Mouse (Mus musculus): Measurements from ENCODE around the gene Surf1. TPM values are rescaled to one million over a fixed set of nuclear protein-coding genes. Genes with fewer than 3 reads are reported as not detected.
"Not testable (repeated sequence)": the region's sequence is repeated elsewhere in the genome, so short reads cannot be mapped to it uniquely, and the experiment has no call there.

Gene Surf1
- total RNA-seq, 1 experiment from 2014 or later, result 109 TPM

GRCm38 (mm10) chr2:26900731-26901130 lies 15.6 kb downstream of the Surf1 start:
- no peak for DNase-seq

GRCm38 (mm10) chr2:26895898-26896297 lies 20.4 kb downstream of the Surf1 start:
- no peak for DNase-seq

- DNase-seq, result not testable (repeated sequence)
Observed at GRCm38 (mm10) chr2:26886170-26886569, 30.2 kb downstream of the Surf1 start.

- not testable (repeated sequence) for DNase-seq
Observed at GRCm38 (mm10) chr2:26885541-26885940, 30.8 kb downstream of the Surf1 start.

GRCm38 (mm10) chr2:26878571-26878970 lies 37.8 kb downstream of the Surf1 start:
- DNase-seq, result no peak

GRCm38 (mm10) chr2:26870666-26871065 lies 45.7 kb downstream of the Surf1 start:
- DNase-seq, result no peak

GRCm38 (mm10) chr2:26864879-26865278 lies 51.5 kb downstream of the Surf1 start, which contains the start of gene Abo:
Gene Abo (minus strand): TSS chr2:26864979.
- no peak for DNase-seq

Other genes with a start within 250 kb of the Surf1 start
- not detected in 2 replicates for gene Lcn4, start 245.2 kb downstream of the Surf1 start, total RNA-seq (2021)
- gene Abo, start 51.6 kb downstream of the Surf1 start, total RNA-seq (2021), result not detected in 2 replicates
- gene Surf6, start 13.7 kb downstream of the Surf1 start, total RNA-seq (2021), result 32.1 and 33.7 TPM in 2 replicates
- gene Med22, start 5.9 kb downstream of the Surf1 start, total RNA-seq (2021), result 43.2 and 54.2 TPM in 2 replicates
- gene Rpl7a, start 5.8 kb downstream of the Surf1 start, total RNA-seq (2021), result 481 and 517 TPM in 2 replicates
- 44.2 and 45.9 TPM in 2 replicates for gene Surf2, start 163 bp downstream of the Surf1 start, total RNA-seq (2021)
- 152 and 210 TPM in 2 replicates for gene Surf4, start 17.4 kb upstream of the Surf1 start, total RNA-seq (2021)
- 0.33 TPM in 1 of 2 replicates, not detected in the other for gene Stkld1, start 17.5 kb upstream of the Surf1 start, total RNA-seq (2021)
- gene Rexo4, start 47.9 kb upstream of the Surf1 start, total RNA-seq (2021), result 40.5 and 51.1 TPM in 2 replicates
- gene Adamts13, start 56.9 kb upstream of the Surf1 start, total RNA-seq (2021), result not detected in 2 replicates
- gene Cacfd1, start 93.4 kb upstream of the Surf1 start, total RNA-seq (2021), result 47.5 and 53.5 TPM in 2 replicates
- 0.71 and 0.97 TPM in 2 replicates for gene Slc2a6, start 111.5 kb upstream of the Surf1 start, total RNA-seq (2021)
- not detected in 2 replicates for gene Mymk, start 155.6 kb upstream of the Surf1 start, total RNA-seq (2021)
- gene Adamtsl2, start 162.8 kb upstream of the Surf1 start, total RNA-seq (2021), result 17.4 and 17.9 TPM in 2 replicates
- 1.6 and 2.3 TPM in 2 replicates for gene Fam163b, start 226.0 kb upstream of the Surf1 start, total RNA-seq (2021)
- gene Dbh, start 248.7 kb upstream of the Surf1 start, total RNA-seq (2021), result 324 and 373 TPM in 2 replicates